Mouse (Mus musculus) lung, embryonic 14.5 days (tissue): ENCODE measurements around the gene Adrm1. TPM values are rescaled to one million over a fixed set of nuclear protein-coding genes. Genes with fewer than 3 reads are reported as not detected.

Experiments
- ATAC-seq: fragments of 200-750 bp; cut with Nextera tagmentation; 2 replicates; pipeline ENCODE4 v1.8.0; 2017; ENCODE audit warnings: mild to moderate bottlenecking, moderate TSS enrichment, moderate library complexity; ENCODE audit not compliant: insufficient read depth
- DNase-seq: peaks from one replicate; pipeline ENCODE4 v3.0.0-alpha.2; 2015
- H3K27ac ChIP-seq: fragments of 300-500 bp; sonication (generic); 2 replicates; pipeline ENCODE4 v1.5.1; 2014; ENCODE audit warnings: low read depth, mild to moderate bottlenecking, moderate library complexity
- H3K27me3 ChIP-seq: fragments of 300-500 bp; sonication (generic); 2 replicates; pipeline ENCODE4 v1.6.1; 2014; ENCODE audit warnings: low read length, control low read depth; ENCODE audit not compliant: insufficient read depth
- H3K36me3 ChIP-seq: fragments of 300-500 bp; sonication (generic); 2 replicates; pipeline ENCODE4 v1.6.1; 2014; ENCODE audit warnings: control low read depth; ENCODE audit not compliant: insufficient read depth
- H3K4me1 ChIP-seq: fragments of 300-500 bp; sonication (generic); 2 replicates; pipeline ENCODE4 v1.6.1; 2014; ENCODE audit warnings: antibody characterized with exemption, control low read depth; ENCODE audit not compliant: insufficient read depth
- H3K4me2 ChIP-seq: fragments of 300-500 bp; sonication (generic); 2 replicates; pipeline ENCODE4 v1.6.1; 2014; ENCODE audit warnings: mild to moderate bottlenecking
- H3K4me3 ChIP-seq: fragments of 300-500 bp; sonication (generic); 2 replicates; pipeline ENCODE4 v1.5.1; 2014; ENCODE audit warnings: low read depth, low read length
- H3K9ac ChIP-seq: fragments of 300-500 bp; sonication (generic); 2 replicates; pipeline ENCODE4 v1.6.1; 2014
- H3K9me3 ChIP-seq: fragments of 300-500 bp; sonication (generic); 2 replicates; pipeline ENCODE4 v1.6.1; 2016; ENCODE audit warnings: low read depth, low read length, control low read depth
- CTCF ChIP-seq: IDR thresholded peaks from 2 replicates; pipeline ENCODE4 v1.5.1; 2016; ENCODE audit warnings: antibody characterized with exemption, low read depth
- WGBS: fragments of 180-500 bp; shearing (Covaris S2); extraction: QIAGEN DNeasy Blood & Tissue Kit; methylation state at CpG from one replicate; pipeline ENCODE4 v1.1.7; 2014; 5-methylcytosine and 5-hydroxymethylcytosine counted together
- polyA plus RNA-seq: library from polyadenylated mRNA; unstranded; fragments of >200 nt; fragmentation: Nextera tagmentation; extraction: Ambion mirVana; gene quantifications from 2 replicates; pipeline ENCODE4 v1.2.1, GENCODE M21; 2014

Gene Adrm1
- polyA plus RNA-seq, 1 experiment from 2014 or later: 163 TPM

- 87% methylated on average over 9 of the region's 9 CpGs for WGBS
- DNase-seq (no peak), ATAC-seq (no peak)
- Histone ChIP-seq H3K4me1 (no peaks in the 10 kb centered on the region), H3K9ac (no peak overlapping the region), H3K9me3 (no peaks in the 10 kb centered on the region), H3K36me3 (peaks cover 69% of the 10 kb centered on the region), H3K4me2 (no peak overlapping the region), H3K27ac (no peak overlapping the region), H3K27me3 (no peaks in the 10 kb centered on the region), H3K4me3 (no peak overlapping the region)
- TF ChIP-seq CTCF: no peak
Measured at GRCm38 (mm10) chr2:180181542-180181941, 10.3 kb downstream of the Adrm1 start.

GRCm38 (mm10) chr2:180184011-180184751 is 12.9 kb downstream of the Adrm1 start:
- Histone ChIP-seq H3K4me2 (no peak overlapping the region), H3K4me3 (no peak overlapping the region), H3K27ac (no peak overlapping the region), H3K36me3 (peaks cover 59% of the 10 kb centered on the region), H3K27me3 (no peaks in the 10 kb centered on the region), H3K9me3 (no peaks in the 10 kb centered on the region), H3K4me1 (no peaks in the 10 kb centered on the region), H3K9ac (no peak overlapping the region)
- ATAC-seq: no peak
- DNase-seq: no peak
- TF ChIP-seq CTCF: no peak
- 79% methylated on average over 24 of the region's 24 CpGs for WGBS

- no peaks in the 10 kb centered on the region for H3K27me3 ChIP-seq
- no peak overlapping the region for H3K27ac ChIP-seq
- H3K36me3 ChIP-seq: peaks cover 54% of the 10 kb centered on the region
- no peak overlapping the region for H3K4me3 ChIP-seq
- H3K4me2 ChIP-seq: no peak overlapping the region
- 74% methylated on average over 6 of the region's 6 CpGs for WGBS
- no peak for DNase-seq
- TF ChIP-seq CTCF: peak; percentile 29; the same call in 1 of the 2 replicates
- H3K9ac ChIP-seq: no peak overlapping the region
- no peaks in the 10 kb centered on the region for H3K4me1 ChIP-seq
- ATAC-seq: no peak
- H3K9me3 ChIP-seq: no peaks in the 10 kb centered on the region
Measured at GRCm38 (mm10) chr2:180184752-180185109, 13.4 kb downstream of the Adrm1 start.

GRCm38 (mm10) chr2:180185686-180186085 is 14.4 kb downstream of the Adrm1 start:
- no peaks in the 10 kb centered on the region for H3K4me1 ChIP-seq
- H3K9me3 ChIP-seq: no peaks in the 10 kb centered on the region
- no peak overlapping the region for H3K27ac ChIP-seq
- WGBS: 91% methylated on average over 14 of the region's 14 CpGs
- no peak overlapping the region for H3K9ac ChIP-seq
- DNase-seq (no peak), ATAC-seq (no peak)
- peaks cover 52% of the 10 kb centered on the region for H3K36me3 ChIP-seq
- no peak overlapping the region for H3K4me3 ChIP-seq
- no peak for TF ChIP-seq CTCF
- no peak overlapping the region for H3K4me2 ChIP-seq
- no peaks in the 10 kb centered on the region for H3K27me3 ChIP-seq

- TF ChIP-seq CTCF: no peak
- no peaks in the 10 kb centered on the region for H3K4me1 ChIP-seq
- no peak for DNase-seq
- H3K4me3 ChIP-seq: no peak overlapping the region
- WGBS: 84% methylated on average over 11 of the region's 11 CpGs
- H3K9ac ChIP-seq: no peak overlapping the region
- no peak for ATAC-seq
- H3K27me3 ChIP-seq: no peaks in the 10 kb centered on the region
- H3K27ac ChIP-seq: no peak overlapping the region
- H3K9me3 ChIP-seq: no peaks in the 10 kb centered on the region
- peaks cover 55% of the 10 kb centered on the region; the same call in 1 of the 2 replicates for H3K36me3 ChIP-seq
- H3K4me2 ChIP-seq: no peak overlapping the region
Measured at GRCm38 (mm10) chr2:180187362-180187761, 16.1 kb downstream of the Adrm1 start.

- ATAC-seq (no peak), DNase-seq (no peak)
- H3K27ac ChIP-seq: no peak overlapping the region
- no peak for TF ChIP-seq CTCF
- 72% methylated on average over 11 of the region's 12 CpGs for WGBS
- H3K36me3 ChIP-seq: peaks cover 69% of the 10 kb centered on the region
- no peak overlapping the region for H3K4me2 ChIP-seq
- H3K9ac ChIP-seq: no peak overlapping the region
- H3K27me3 ChIP-seq: no peaks in the 10 kb centered on the region
- no peak overlapping the region for H3K4me3 ChIP-seq
- no peaks in the 10 kb centered on the region for H3K4me1 ChIP-seq
- H3K9me3 ChIP-seq: no peaks in the 10 kb centered on the region
Measured at GRCm38 (mm10) chr2:180196610-180197322, 25.5 kb downstream of the Adrm1 start.

GRCm38 (mm10) chr2:180197323-180198037 is 26.2 kb downstream of the Adrm1 start:
- no peak overlapping the region for H3K9ac ChIP-seq
- DNase-seq (no peak), ATAC-seq (no peak)

More at GRCm38 (mm10) chr2:180197323-180198037, 26.2 kb downstream of the Adrm1 start:
- no peak overlapping the region for H3K4me2 ChIP-seq
- H3K4me3 ChIP-seq: no peak overlapping the region
- H3K27me3 ChIP-seq: no peaks in the 10 kb centered on the region
- no peak overlapping the region for H3K27ac ChIP-seq
- H3K9me3 ChIP-seq: no peaks in the 10 kb centered on the region
- no peaks in the 10 kb centered on the region for H3K4me1 ChIP-seq
- no peak for TF ChIP-seq CTCF
- 80% methylated on average over 10 of the region's 10 CpGs for WGBS
- H3K36me3 ChIP-seq: peaks cover 68% of the 10 kb centered on the region
